Mouse (Mus musculus): ENCODE measurements around the gene Pde4d. TPM values are rescaled to one million over a fixed set of nuclear protein-coding genes. Genes with fewer than 3 reads are reported as not detected.

Gene Pde4d
- polyA plus RNA-seq, 1 experiment from 2014 or later, result 23.8 TPM

- Histone ChIP-seq H3K4me2 (no peak overlapping the region), H3K9ac (no peak overlapping the region), H3K27me3 (replicated peaks) (no peaks in the 10 kb centered on the region), H3K4me1 (no peaks in the 10 kb centered on the region), H3K27ac (replicated peaks) (no peak overlapping the region), H3K4me3 (no peak overlapping the region), H3K36me3 (no peaks in the 10 kb centered on the region), H3K9me3 (no peaks in the 10 kb centered on the region)
- 87% methylated on average over 2 of the region's 2 CpGs for WGBS
- no peak for ATAC-seq (ENCODE audit: extremely low read depth, insufficient number of reproducible peaks, low FRiP score, low TSS enrichment)
These were observed 151.3 kb downstream of the Pde4d start for GRCm38 (mm10) chr13:108601021-108601420.

- no peaks in the 10 kb centered on the region for H3K4me1 ChIP-seq
- H3K36me3 ChIP-seq, result no peaks in the 10 kb centered on the region
- 58% methylated on average over 1 of the region's 1 CpGs for WGBS
These were observed 153.8 kb downstream of the Pde4d start for GRCm38 (mm10) chr13:108603502-108603901.

GRCm38 (mm10) chr13:108604213-108604612 is 154.5 kb downstream of the Pde4d start:
- no peak overlapping the region for H3K4me3 ChIP-seq
- no peak for ATAC-seq (ENCODE audit: extremely low read depth, insufficient number of reproducible peaks, low FRiP score, low TSS enrichment)
- no peak overlapping the region for H3K27ac ChIP-seq (replicated peaks)
- H3K4me2 ChIP-seq, result no peak overlapping the region
- no peaks in the 10 kb centered on the region for H3K36me3 ChIP-seq
- no peaks in the 10 kb centered on the region for H3K27me3 ChIP-seq (replicated peaks)
- H3K4me1 ChIP-seq, result no peaks in the 10 kb centered on the region
- no peaks in the 10 kb centered on the region for H3K9me3 ChIP-seq
- no peak overlapping the region for H3K9ac ChIP-seq

More at GRCm38 (mm10) chr13:108603502-108603901, 153.8 kb downstream of the Pde4d start:
- no peak for ATAC-seq (ENCODE audit: extremely low read depth, insufficient number of reproducible peaks, low FRiP score, low TSS enrichment)
- Histone ChIP-seq H3K4me3 (no peak overlapping the region), H3K27ac (replicated peaks) (no peak overlapping the region), H3K4me2 (no peak overlapping the region), H3K27me3 (replicated peaks) (no peaks in the 10 kb centered on the region), H3K9me3 (no peaks in the 10 kb centered on the region), H3K9ac (no peak overlapping the region)

GRCm38 (mm10) chr13:108618207-108618606 is 168.5 kb downstream of the Pde4d start:
- ATAC-seq (ENCODE audit: extremely low read depth, insufficient number of reproducible peaks, low FRiP score, low TSS enrichment), result no peak
- 70% methylated on average over 1 of the region's 1 CpGs for WGBS
- Histone ChIP-seq H3K27me3 (replicated peaks) (no peaks in the 10 kb centered on the region), H3K27ac (replicated peaks) (no peak overlapping the region), H3K36me3 (no peaks in the 10 kb centered on the region), H3K9ac (no peak overlapping the region), H3K9me3 (0 out of 2 replicates have a peak, but pooled peaks cover 3% of the 10 kb centered on the region), H3K4me3 (no peak overlapping the region), H3K4me1 (no peaks in the 10 kb centered on the region), H3K4me2 (no peak overlapping the region)

GRCm38 (mm10) chr13:108622681-108623080 is 172.9 kb downstream of the Pde4d start:
- Histone ChIP-seq H3K27ac (replicated peaks) (no peak overlapping the region), H3K9me3 (0 out of 2 replicates have a peak, but pooled peaks cover under 1% of the 10 kb centered on the region), H3K36me3 (no peaks in the 10 kb centered on the region), H3K4me1 (no peaks in the 10 kb centered on the region), H3K9ac (no peak overlapping the region), H3K4me3 (no peak overlapping the region), H3K27me3 (replicated peaks) (no peaks in the 10 kb centered on the region), H3K4me2 (no peak overlapping the region)
- ATAC-seq (ENCODE audit: extremely low read depth, insufficient number of reproducible peaks, low FRiP score, low TSS enrichment), result no peak
- 59% methylated on average over 4 of the region's 4 CpGs for WGBS

- H3K9ac ChIP-seq, result no peak overlapping the region
- no peaks in the 10 kb centered on the region for H3K27me3 ChIP-seq (replicated peaks)
- no peak overlapping the region for H3K4me3 ChIP-seq
- no peaks in the 10 kb centered on the region for H3K36me3 ChIP-seq
- no peaks in the 10 kb centered on the region for H3K4me1 ChIP-seq
- H3K9me3 ChIP-seq, result no peaks in the 10 kb centered on the region
- no peak for ATAC-seq (ENCODE audit: extremely low read depth, insufficient number of reproducible peaks, low FRiP score, low TSS enrichment)
- H3K4me2 ChIP-seq, result no peak overlapping the region
- 75% methylated on average over 3 of the region's 3 CpGs for WGBS
- H3K27ac ChIP-seq (replicated peaks), result no peak overlapping the region
These were observed 174.2 kb downstream of the Pde4d start for GRCm38 (mm10) chr13:108623929-108624328.

- H3K9ac ChIP-seq, result no peak overlapping the region
- no peaks in the 10 kb centered on the region for H3K4me1 ChIP-seq
- H3K27ac ChIP-seq (replicated peaks), result no peak overlapping the region
- no peaks in the 10 kb centered on the region for H3K9me3 ChIP-seq
- WGBS, result 59% methylated on average over 3 of the region's 3 CpGs
- H3K4me3 ChIP-seq, result no peak overlapping the region
- ATAC-seq (ENCODE audit: extremely low read depth, insufficient number of reproducible peaks, low FRiP score, low TSS enrichment), result no peak
- H3K4me2 ChIP-seq, result no peak overlapping the region
- no peaks in the 10 kb centered on the region for H3K27me3 ChIP-seq (replicated peaks)
- H3K36me3 ChIP-seq, result no peaks in the 10 kb centered on the region
These were observed 176.4 kb downstream of the Pde4d start for GRCm38 (mm10) chr13:108626166-108626565.

GRCm38 (mm10) chr13:108628501-108628900 is 178.8 kb downstream of the Pde4d start:
- H3K4me3 ChIP-seq, result no peak overlapping the region
- 77% methylated on average over 2 of the region's 2 CpGs for WGBS
- H3K27ac ChIP-seq (replicated peaks), result no peak overlapping the region
- no peaks in the 10 kb centered on the region for H3K36me3 ChIP-seq
- H3K9ac ChIP-seq, result no peak overlapping the region
- no peaks in the 10 kb centered on the region for H3K4me1 ChIP-seq
- ATAC-seq (ENCODE audit: extremely low read depth, insufficient number of reproducible peaks, low FRiP score, low TSS enrichment), result no peak
- H3K4me2 ChIP-seq, result no peak overlapping the region
- no peaks in the 10 kb centered on the region for H3K27me3 ChIP-seq (replicated peaks)
- H3K9me3 ChIP-seq, result no peaks in the 10 kb centered on the region

GRCm38 (mm10) chr13:108630576-108630975 is 180.8 kb downstream of the Pde4d start:
- WGBS, result 52% methylated on average over 2 of the region's 2 CpGs
- Histone ChIP-seq H3K4me1 (no peaks in the 10 kb centered on the region), H3K9ac (no peak overlapping the region), H3K27ac (replicated peaks) (no peak overlapping the region), H3K4me3 (no peak overlapping the region), H3K9me3 (no peaks in the 10 kb centered on the region), H3K27me3 (replicated peaks) (no peaks in the 10 kb centered on the region), H3K36me3 (no peaks in the 10 kb centered on the region), H3K4me2 (no peak overlapping the region)
- no peak for ATAC-seq (ENCODE audit: extremely low read depth, insufficient number of reproducible peaks, low FRiP score, low TSS enrichment)

GRCm38 (mm10) chr13:108631222-108631621 is 181.5 kb downstream of the Pde4d start:
- 64% methylated on average over 3 of the region's 3 CpGs for WGBS
- no peaks in the 10 kb centered on the region for H3K4me1 ChIP-seq
- H3K27me3 ChIP-seq (replicated peaks), result no peaks in the 10 kb centered on the region
- no peak overlapping the region for H3K9ac ChIP-seq
- no peak for ATAC-seq (ENCODE audit: extremely low read depth, insufficient number of reproducible peaks, low FRiP score, low TSS enrichment)
- H3K36me3 ChIP-seq, result no peaks in the 10 kb centered on the region
- no peak overlapping the region for H3K27ac ChIP-seq (replicated peaks)
- H3K4me2 ChIP-seq, result no peak overlapping the region
- no peaks in the 10 kb centered on the region for H3K9me3 ChIP-seq
- no peak overlapping the region for H3K4me3 ChIP-seq

GRCm38 (mm10) chr13:108636526-108636925 is 186.8 kb downstream of the Pde4d start:
- Histone ChIP-seq H3K27me3 (replicated peaks) (no peaks in the 10 kb centered on the region), H3K36me3 (no peaks in the 10 kb centered on the region), H3K9ac (no peak overlapping the region), H3K4me3 (no peak overlapping the region), H3K9me3 (no peaks in the 10 kb centered on the region), H3K4me1 (no peaks in the 10 kb centered on the region), H3K4me2 (no peak overlapping the region), H3K27ac (replicated peaks) (no peak overlapping the region)
- 73% methylated on average over 1 of the region's 1 CpGs for WGBS
- ATAC-seq (ENCODE audit: extremely low read depth, insufficient number of reproducible peaks, low FRiP score, low TSS enrichment), result no peak

- Histone ChIP-seq H3K9me3 (no peaks in the 10 kb centered on the region), H3K4me3 (no peak overlapping the region), H3K9ac (no peak overlapping the region), H3K36me3 (no peaks in the 10 kb centered on the region), H3K27ac (replicated peaks) (no peak overlapping the region), H3K4me2 (no peak overlapping the region), H3K4me1 (peaks cover 5% of the 10 kb centered on the region), H3K27me3 (replicated peaks) (no peaks in the 10 kb centered on the region)
- no peak for ATAC-seq (ENCODE audit: extremely low read depth, insufficient number of reproducible peaks, low FRiP score, low TSS enrichment)
- 72% methylated on average over 5 of the region's 5 CpGs for WGBS
These were observed 192.5 kb downstream of the Pde4d start for GRCm38 (mm10) chr13:108642259-108642658.
